Mouse (Mus musculus) cortical plate, adult 2 months (tissue): Measurements from ENCODE around the gene Hoxa11.

Experiments
- CTCF ChIP-seq: fragments of 200-500 bp; IDR thresholded peaks from 2 replicates; pipeline ENCODE4 v1.5.1; 2011; ENCODE audit warnings: mild to moderate bottlenecking, control low read depth, low read length; ENCODE audit not compliant: insufficient read depth; ENCODE audit errors: extremely low read depth
- POLR2A ChIP-seq: fragments of 200-500 bp; IDR thresholded peaks from 2 replicates; pipeline ENCODE4 v1.6.1; 2011; ENCODE audit warnings: mild to moderate bottlenecking, low read length, control low read depth; ENCODE audit not compliant: insufficient read depth; ENCODE audit errors: extremely low read depth

DNA sequence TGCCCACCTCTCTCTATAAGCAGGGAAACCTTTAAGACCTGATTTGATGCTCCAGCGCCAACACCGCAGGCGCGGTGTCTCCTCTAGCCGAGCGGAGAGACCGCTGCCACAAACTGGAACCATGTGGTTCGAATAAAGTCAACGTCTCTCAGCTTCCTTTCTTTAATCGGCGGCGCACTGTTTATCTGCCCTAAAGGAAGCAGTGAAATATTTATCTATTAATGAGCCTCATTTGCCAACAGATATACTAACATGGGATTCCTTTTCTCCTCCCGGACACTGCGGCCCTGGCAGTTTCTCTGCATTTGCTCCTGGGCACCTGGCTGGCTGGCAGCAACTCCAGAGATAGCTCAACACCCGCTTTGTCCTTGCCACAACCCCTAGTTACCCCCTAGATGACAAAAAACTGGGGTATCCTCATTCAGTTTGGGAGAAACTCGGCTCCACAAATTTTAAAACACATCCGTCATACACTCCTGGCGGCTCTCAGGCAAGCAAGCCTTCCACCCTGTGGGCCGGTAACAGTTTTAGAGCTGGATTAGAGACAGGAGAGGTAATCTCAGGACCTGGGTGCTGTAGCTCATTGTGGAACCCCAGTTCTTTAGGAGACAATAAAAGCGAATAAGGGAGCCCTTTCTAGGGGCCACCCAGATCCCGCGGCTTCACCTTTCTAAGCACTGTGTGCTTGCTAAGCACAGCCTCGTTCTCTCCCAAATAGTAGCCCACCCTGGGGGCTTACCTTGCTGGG lies 27.5 kb downstream of the Hoxa11 start:
- TF ChIP-seq POLR2A (no peak), CTCF (no peak)
